ENCODE assay signal across 16 mouse cellular contexts in the genomic region with DNA sequence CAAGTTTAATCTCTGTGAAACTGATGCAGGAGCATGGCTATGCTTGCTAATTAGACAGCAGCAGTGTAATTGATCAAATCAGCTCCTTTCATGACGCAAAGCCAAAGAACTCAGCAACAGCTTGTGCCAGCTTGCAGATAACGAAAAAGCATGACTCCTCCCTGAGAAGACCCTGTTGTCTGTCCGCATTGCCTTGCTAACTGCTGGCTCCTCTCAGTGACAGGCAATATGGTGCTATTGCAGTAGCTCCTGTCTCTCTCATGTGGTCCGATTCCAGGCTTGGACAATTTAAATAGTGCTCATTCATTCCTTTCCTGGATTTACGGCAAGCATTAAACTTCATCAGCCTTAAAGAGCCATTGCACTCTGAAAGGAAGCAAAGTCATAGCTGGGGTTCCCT.
"Had no signal": no experiment of that assay in that cellular context is flagged by ENCODE, and none has a peak within 500 bp of the region (broad histone marks: within the 10 kb centered on the region; RNA-seq: fewer than 3 reads in every experiment).

No protein-coding gene starts in this region.

- ATAC-seq: inflammation-experienced regulatory T-cells, adult 6 months; intestine, postnatal 0 days; midbrain, embryonic 16.5 days had no signal

- H3K4me2 ChIP-seq: liver, embryonic 11.5 days; liver, embryonic 15.5 days; midbrain, embryonic 11.5 days; stomach, embryonic 15.5 days had no signal

- H3K36me3 ChIP-seq: limb, embryonic 10.5 days; stomach, embryonic 15.5 days had no signal

- H3K27ac ChIP-seq: left cerebral cortex, adult 2 months; limb, embryonic 10.5 days; liver, embryonic 15.5 days; macrophage; stomach, embryonic 15.5 days had no signal

- H3K4me1 ChIP-seq: liver, embryonic 15.5 days; stomach, embryonic 15.5 days had no signal

- H3K4me3 ChIP-seq: left cerebral cortex, adult 2 months; limb, embryonic 10.5 days; liver, embryonic 15.5 days; megakaryocyte, embryonic 14.5 days; stomach, embryonic 15.5 days had no signal

- H3K27me3 ChIP-seq: liver, embryonic 15.5 days; megakaryocyte, embryonic 14.5 days; stomach, embryonic 15.5 days had no signal

- H3K9ac ChIP-seq: liver, embryonic 15.5 days; stomach, embryonic 15.5 days had no signal

- H3K9me3 ChIP-seq: limb, embryonic 10.5 days; liver, embryonic 15.5 days; stomach, embryonic 15.5 days had no signal

- DNase-seq: kidney, adult 8-10 months; kidney, postnatal 25 days; right cerebral cortex, postnatal 14 days; thymus, adult 2 months; thymus, postnatal 25 days had no signal
